Mouse (Mus musculus): ENCODE results near the gene Myom1. TPM values are rescaled to one million over a fixed set of nuclear protein-coding genes. Genes with fewer than 3 reads are reported as not detected.

The Myom1 gene
- total and polyA plus RNA-seq, 2 experiments from 2014 or later, result 238 to 392 TPM

DNA sequence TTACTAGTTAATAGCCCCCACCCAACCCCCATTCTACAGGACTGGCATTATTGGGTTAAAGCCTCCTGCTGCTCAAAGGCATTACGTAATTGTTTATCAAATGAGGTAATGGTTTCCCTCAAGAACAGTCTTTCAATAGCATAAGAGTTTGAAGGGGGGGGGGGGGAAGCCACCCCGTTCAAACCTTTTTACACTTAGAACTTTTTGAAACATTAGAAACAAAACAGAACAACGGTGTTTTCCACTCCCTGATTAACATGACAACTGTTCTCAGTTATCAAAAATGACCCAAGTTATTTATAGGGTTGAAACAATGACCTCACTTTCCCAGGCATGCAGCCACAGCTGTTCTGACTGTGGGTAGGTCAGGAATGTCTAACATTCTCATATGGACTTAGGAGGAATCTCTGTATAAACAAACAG lies 9.0 kb upstream of the Myom1 start:
- Histone ChIP-seq H3K9ac (replicated peaks; ENCODE audit: low read depth, low read length) (peak overlapping the region; percentile 41; the same call in 1 of the 2 replicates), H3K4me1 (ENCODE audit: control insufficient read depth, insufficient read depth) (peaks cover 58% of the 10 kb centered on the region), H3K36me3 (replicated peaks; ENCODE audit: control insufficient read depth, insufficient read depth, low read length) (peaks cover 50% of the 10 kb centered on the region), H3K27me3 (ENCODE audit: control insufficient read depth, insufficient read depth, low read length) (no peaks in the 10 kb centered on the region), H3K27ac (ENCODE audit: low read depth) (peak overlapping the region; percentile 94), H3K4me3 (ENCODE audit: low read depth, low read length) (no peak overlapping the region), H3K9me3 (replicated peaks; ENCODE audit: control insufficient read depth, low read length) (no peaks in the 10 kb centered on the region), H3K4me2 (ENCODE audit: low read depth, low read length) (no peak overlapping the region; the same call in 1 of the 2 replicates)
- TF ChIP-seq CTCF (IDR thresholded peaks at IDR 0.05; ENCODE audit: low read depth) (no peak), EP300 (IDR thresholded peaks at IDR 0.05; ENCODE audit: low read depth) (peak; percentile 78)
- peak; percentile 93 for DNase-seq (ENCODE audit: low spot score)
- WGBS, result 2% methylated on average over 3 of the region's 3 CpGs
- peak; percentile 67 for ATAC-seq (ENCODE audit: insufficient read depth, low read depth)

DNA sequence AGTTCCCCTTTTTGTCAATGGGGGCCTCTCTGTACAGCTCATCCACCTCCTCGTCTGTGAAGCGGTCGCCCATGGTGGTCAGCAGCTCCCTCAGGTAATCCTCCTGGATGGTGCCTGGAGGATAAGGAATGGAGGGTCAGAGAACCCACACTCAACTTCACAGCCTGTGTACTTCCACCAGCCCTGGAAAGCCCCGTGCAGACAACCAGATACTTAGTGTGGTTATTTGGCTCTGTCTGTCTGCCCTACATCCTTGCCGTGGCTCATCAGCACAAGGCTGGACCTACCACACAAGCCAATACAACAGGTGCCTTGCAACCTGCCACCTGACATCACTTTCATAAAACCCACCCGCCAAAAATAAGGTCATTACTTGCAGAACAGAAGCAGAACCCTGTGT lies 7.8 kb upstream of the Myom1 start:
- H3K9ac ChIP-seq (replicated peaks; ENCODE audit: low read depth, low read length), result no peak overlapping the region
- 58% methylated on average over 6 of the region's 6 CpGs for WGBS
- peaks cover 47% of the 10 kb centered on the region for H3K36me3 ChIP-seq (replicated peaks; ENCODE audit: control insufficient read depth, insufficient read depth, low read length)
- ATAC-seq (ENCODE audit: insufficient read depth, low read depth), result no peak
- no peak for DNase-seq (ENCODE audit: low spot score)
- H3K27ac ChIP-seq (ENCODE audit: low read depth), result peak overlapping the region; percentile 94
- H3K4me3 ChIP-seq (ENCODE audit: low read depth, low read length), result no peak overlapping the region
- H3K4me1 ChIP-seq (ENCODE audit: control insufficient read depth, insufficient read depth), result peaks cover 53% of the 10 kb centered on the region
- H3K9me3 ChIP-seq (replicated peaks; ENCODE audit: control insufficient read depth, low read length), result no peaks in the 10 kb centered on the region
- TF ChIP-seq CTCF (IDR thresholded peaks at IDR 0.05; ENCODE audit: low read depth) (no peak), EP300 (IDR thresholded peaks at IDR 0.05; ENCODE audit: low read depth) (no peak)
- no peak overlapping the region for H3K4me2 ChIP-seq (ENCODE audit: low read depth, low read length)
- H3K27me3 ChIP-seq (ENCODE audit: control insufficient read depth, insufficient read depth, low read length), result no peaks in the 10 kb centered on the region

DNA sequence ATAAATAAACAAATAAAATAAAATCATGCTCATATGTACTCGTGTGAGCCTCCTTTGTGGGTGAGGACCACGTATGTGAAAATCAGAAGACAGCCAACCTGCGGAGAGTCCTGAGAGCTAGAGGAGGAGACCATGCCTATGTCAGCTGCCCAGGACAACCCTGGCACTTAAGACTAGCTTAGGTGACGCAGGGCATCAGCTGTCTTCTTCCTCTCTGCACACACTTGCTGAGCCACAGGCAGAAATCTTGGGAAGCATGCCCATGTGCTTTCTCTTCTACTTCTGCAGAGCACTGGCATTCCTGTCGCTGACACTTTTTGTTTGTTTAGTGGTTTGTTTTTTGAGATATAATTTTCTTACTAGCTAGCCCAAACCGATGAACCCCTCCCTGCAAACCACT lies 6.9 kb upstream of the Myom1 start:
- H3K36me3 ChIP-seq (replicated peaks; ENCODE audit: control insufficient read depth, insufficient read depth, low read length), result peaks cover 47% of the 10 kb centered on the region
- H3K4me1 ChIP-seq (ENCODE audit: control insufficient read depth, insufficient read depth), result peaks cover 58% of the 10 kb centered on the region
- H3K9ac ChIP-seq (replicated peaks; ENCODE audit: low read depth, low read length), result no peak overlapping the region
- H3K4me3 ChIP-seq (ENCODE audit: low read depth, low read length), result no peak overlapping the region
- ATAC-seq (ENCODE audit: insufficient read depth, low read depth) (no peak), DNase-seq (ENCODE audit: low spot score) (no peak)
- H3K27me3 ChIP-seq (ENCODE audit: control insufficient read depth, insufficient read depth, low read length), result no peaks in the 10 kb centered on the region
- H3K9me3 ChIP-seq (replicated peaks; ENCODE audit: control insufficient read depth, low read length), result no peaks in the 10 kb centered on the region
- no peak overlapping the region for H3K4me2 ChIP-seq (ENCODE audit: low read depth, low read length)
- no peak overlapping the region for H3K27ac ChIP-seq (ENCODE audit: low read depth)
- no peak for TF ChIP-seq CTCF (IDR thresholded peaks at IDR 0.05; ENCODE audit: low read depth)
- no peak for TF ChIP-seq EP300 (IDR thresholded peaks at IDR 0.05; ENCODE audit: low read depth)
- 81% methylated on average over 6 of the region's 6 CpGs for WGBS

DNA sequence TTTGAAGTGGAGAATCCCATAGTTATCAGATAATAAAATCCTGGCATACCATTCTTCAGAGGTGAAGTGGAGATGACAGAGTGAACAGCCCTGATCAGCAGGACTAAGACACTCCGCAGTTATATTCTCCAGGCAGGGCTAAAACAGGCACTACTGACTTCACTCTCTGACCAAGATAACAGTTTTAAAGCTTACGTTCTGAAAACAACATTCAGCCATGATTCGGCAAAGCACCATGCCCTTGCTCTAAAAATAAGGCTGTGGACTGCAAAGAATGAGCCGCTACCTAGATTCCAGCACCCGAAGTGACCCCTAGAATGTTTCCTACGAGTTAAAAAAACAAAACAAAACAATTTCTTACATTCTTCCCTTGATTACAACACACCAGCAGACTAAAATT lies 4.6 kb upstream of the Myom1 start:
- DNase-seq (ENCODE audit: low spot score), result peak; percentile 86
- H3K4me1 ChIP-seq (ENCODE audit: control insufficient read depth, insufficient read depth), result peaks cover 41% of the 10 kb centered on the region
- peaks cover 29% of the 10 kb centered on the region for H3K36me3 ChIP-seq (replicated peaks; ENCODE audit: control insufficient read depth, insufficient read depth, low read length)
- TF ChIP-seq EP300 (IDR thresholded peaks at IDR 0.05; ENCODE audit: low read depth) (0 out of 2 replicates have a peak, but pooled peaks have one; percentile 55), CTCF (IDR thresholded peaks at IDR 0.05; ENCODE audit: low read depth) (no peak)
- H3K9ac ChIP-seq (replicated peaks; ENCODE audit: low read depth, low read length), result peak overlapping the region; percentile 55
- no peaks in the 10 kb centered on the region for H3K27me3 ChIP-seq (ENCODE audit: control insufficient read depth, insufficient read depth, low read length)
- WGBS, result 9% methylated on average over 6 of the region's 6 CpGs
- H3K4me3 ChIP-seq (ENCODE audit: low read depth, low read length), result peak overlapping the region; percentile 25
- peak overlapping the region; percentile 58 for H3K4me2 ChIP-seq (ENCODE audit: low read depth, low read length)
- H3K9me3 ChIP-seq (replicated peaks; ENCODE audit: control insufficient read depth, low read length), result no peaks in the 10 kb centered on the region
- ATAC-seq (ENCODE audit: insufficient read depth, low read depth), result peak; percentile 9; the same call in 1 of the 2 replicates
- peak overlapping the region; percentile 95 for H3K27ac ChIP-seq (ENCODE audit: low read depth)

DNA sequence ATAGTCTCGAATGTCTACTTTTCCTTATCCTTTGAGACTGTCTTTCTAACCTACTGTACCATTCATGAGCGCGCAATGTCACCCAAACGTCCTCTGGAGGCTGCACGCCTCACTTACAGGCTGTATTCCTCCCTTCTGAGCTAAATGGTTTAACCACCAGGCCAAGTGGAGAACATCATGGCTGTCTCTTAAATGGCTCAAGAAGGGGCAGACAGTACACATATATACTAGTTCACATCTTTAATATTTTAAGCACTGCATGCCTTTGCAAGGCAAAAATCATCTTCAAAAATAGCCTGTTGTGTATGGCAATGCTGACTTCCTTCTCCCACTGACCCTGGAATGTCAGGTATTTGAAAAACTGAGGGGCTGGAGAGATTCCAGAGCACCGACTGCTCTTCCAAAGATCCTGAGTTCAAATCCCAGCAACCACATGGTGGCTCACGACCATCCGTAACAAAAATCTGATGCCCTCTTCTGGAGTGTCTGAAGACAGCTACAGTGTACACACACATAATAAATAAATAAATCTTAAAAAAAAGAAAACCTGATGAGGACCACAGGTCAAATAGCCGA lies 3.9 kb upstream of the Myom1 start:
- Histone ChIP-seq H3K4me3 (ENCODE audit: low read depth, low read length) (peak overlapping the region; percentile 25), H3K36me3 (replicated peaks; ENCODE audit: control insufficient read depth, insufficient read depth, low read length) (peaks cover 27% of the 10 kb centered on the region), H3K9ac (replicated peaks; ENCODE audit: low read depth, low read length) (peak overlapping the region; percentile 55), H3K9me3 (replicated peaks; ENCODE audit: control insufficient read depth, low read length) (no peaks in the 10 kb centered on the region), H3K4me2 (ENCODE audit: low read depth, low read length) (peak overlapping the region; percentile 58), H3K27ac (ENCODE audit: low read depth) (peak overlapping the region; percentile 95), H3K27me3 (ENCODE audit: control insufficient read depth, insufficient read depth, low read length) (no peaks in the 10 kb centered on the region), H3K4me1 (ENCODE audit: control insufficient read depth, insufficient read depth) (peaks cover 41% of the 10 kb centered on the region)
- DNase-seq (ENCODE audit: low spot score) (peak; percentile 59), ATAC-seq (ENCODE audit: insufficient read depth, low read depth) (no peak)
- TF ChIP-seq EP300 (IDR thresholded peaks at IDR 0.05; ENCODE audit: low read depth) (no peak), CTCF (IDR thresholded peaks at IDR 0.05; ENCODE audit: low read depth) (no peak)
- WGBS, result 20% methylated on average over 9 of the region's 9 CpGs

DNA sequence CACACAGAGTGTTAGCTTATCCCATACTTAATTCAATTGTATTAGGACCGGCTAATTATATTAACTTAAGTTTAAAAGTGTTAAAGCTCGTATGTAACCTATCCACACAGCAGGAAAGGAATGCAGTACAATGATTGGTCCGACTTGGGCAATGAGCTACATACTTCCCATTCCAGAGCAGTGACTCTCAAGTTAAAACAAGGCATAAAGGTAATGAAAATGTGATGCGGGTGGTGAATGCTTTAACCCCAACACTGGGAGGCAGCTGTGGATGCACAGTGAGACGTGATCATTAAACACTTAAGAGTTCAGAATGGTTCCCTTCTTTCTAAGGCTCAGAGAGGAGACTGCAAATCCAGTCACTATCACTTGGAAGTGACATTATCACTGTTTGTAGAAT lies 3.2 kb upstream of the Myom1 start:
- Histone ChIP-seq H3K36me3 (replicated peaks; ENCODE audit: control insufficient read depth, insufficient read depth, low read length) (peaks cover 23% of the 10 kb centered on the region), H3K27ac (ENCODE audit: low read depth) (peak overlapping the region; percentile 95), H3K9me3 (replicated peaks; ENCODE audit: control insufficient read depth, low read length) (no peaks in the 10 kb centered on the region), H3K27me3 (ENCODE audit: control insufficient read depth, insufficient read depth, low read length) (no peaks in the 10 kb centered on the region), H3K4me3 (ENCODE audit: low read depth, low read length) (no peak overlapping the region), H3K4me1 (ENCODE audit: control insufficient read depth, insufficient read depth) (peaks cover 45% of the 10 kb centered on the region), H3K9ac (replicated peaks; ENCODE audit: low read depth, low read length) (no peak overlapping the region), H3K4me2 (ENCODE audit: low read depth, low read length) (peak overlapping the region; percentile 60)
- DNase-seq (ENCODE audit: low spot score) (peak; percentile 83), ATAC-seq (ENCODE audit: insufficient read depth, low read depth) (no peak; the same call in 1 of the 2 replicates)
- no peak for TF ChIP-seq EP300 (IDR thresholded peaks at IDR 0.05; ENCODE audit: low read depth)
- no peak for TF ChIP-seq CTCF (IDR thresholded peaks at IDR 0.05; ENCODE audit: low read depth)
- 8% methylated on average over 5 of the region's 5 CpGs for WGBS
